Mouse (Mus musculus) liver (tissue): Measurements from ENCODE around the gene Cyyr1.
"Not testable (repeated sequence)": the region's sequence is repeated elsewhere in the genome, so short reads cannot be mapped to it uniquely, and the experiment has no call there.

Experiments used
- DNase-seq: peaks from one replicate; pipeline ENCODE4 v3.0.0-alpha.2; 2020; ENCODE audit warnings: mixed read lengths

Gene Cyyr1

DNA sequence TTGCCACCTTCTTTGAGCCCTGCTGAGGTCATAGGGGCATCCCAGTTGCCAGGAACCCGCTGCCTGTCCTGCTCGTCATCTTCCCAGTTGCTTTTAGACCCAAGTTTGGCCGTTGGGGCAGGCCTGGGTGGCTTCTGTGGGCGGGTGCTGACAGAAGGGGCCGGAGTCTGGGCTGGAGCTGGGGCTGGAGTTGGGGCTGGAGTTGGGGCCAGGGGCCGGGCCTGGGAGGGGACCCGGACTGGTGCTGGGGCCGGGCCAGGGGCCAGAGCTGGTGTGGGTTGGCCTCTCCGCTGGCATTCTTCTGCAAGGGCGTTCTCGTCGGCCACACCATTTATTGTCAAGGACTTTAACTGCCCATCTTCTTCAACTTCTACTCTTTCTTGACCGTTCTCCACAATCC is at the start of gene Cyyr1:
Gene Cyyr1 (minus strand): TSS at position 101 of the 400 bp plus-strand sequence.
- DNase-seq, result not testable (repeated sequence)

DNA sequence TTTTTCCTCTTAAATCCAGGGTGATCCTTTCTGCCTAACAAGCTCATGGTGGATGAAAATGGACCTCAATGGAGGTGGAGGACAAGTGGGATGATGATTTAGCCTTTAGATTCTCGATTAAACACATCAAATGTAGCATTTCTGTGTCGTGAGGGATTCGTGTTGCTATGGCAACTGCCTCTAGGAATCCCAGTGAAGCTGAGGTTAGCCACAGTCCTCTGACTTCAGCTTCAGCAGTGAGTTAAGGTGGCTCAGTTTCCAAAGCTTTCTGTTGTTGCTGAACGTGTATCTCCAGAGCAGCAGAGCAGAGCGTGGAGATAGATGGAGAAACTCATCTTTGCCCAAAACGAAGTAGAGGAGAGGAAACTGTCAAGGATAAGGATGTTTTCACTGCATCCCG is 35.6 kb upstream of the Cyyr1 start:
- DNase-seq, result no peak

GRCm38 (mm10) chr16:85587573-85588226 is 34.5 kb upstream of the Cyyr1 start:
- no peak for DNase-seq

GRCm38 (mm10) chr16:85566474-85566873 is 13.3 kb upstream of the Cyyr1 start:
- no peak for DNase-seq

GRCm38 (mm10) chr16:85553838-85554237 is 641 bp upstream of the Cyyr1 start:
- no peak for DNase-seq

GRCm38 (mm10) chr16:85551976-85552375 is 1.2 kb downstream of the Cyyr1 start:
- not testable (repeated sequence) for DNase-seq

GRCm38 (mm10) chr16:85549971-85550567 is 3.1 kb downstream of the Cyyr1 start:
- DNase-seq, result peak; percentile 7

DNA sequence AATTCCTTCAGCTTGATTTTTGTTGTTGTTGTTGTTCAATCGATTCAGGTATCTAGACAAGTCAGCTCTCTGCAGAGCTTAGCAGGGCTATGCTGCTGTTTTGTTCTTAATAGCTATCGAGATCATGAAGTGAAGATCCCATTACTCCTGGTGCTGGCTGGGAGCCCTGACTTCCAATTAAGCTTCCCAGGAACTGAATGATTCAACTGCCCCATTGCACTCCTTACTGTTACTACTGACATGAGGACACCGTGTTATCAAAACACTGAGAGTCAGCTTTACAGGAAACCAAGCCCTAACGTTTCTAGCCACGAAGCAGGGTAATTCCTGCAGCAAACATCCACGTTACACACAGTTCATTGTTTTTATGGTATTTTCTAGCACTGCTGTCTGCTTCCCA is 6.7 kb downstream of the Cyyr1 start:
- DNase-seq, result no peak

DNA sequence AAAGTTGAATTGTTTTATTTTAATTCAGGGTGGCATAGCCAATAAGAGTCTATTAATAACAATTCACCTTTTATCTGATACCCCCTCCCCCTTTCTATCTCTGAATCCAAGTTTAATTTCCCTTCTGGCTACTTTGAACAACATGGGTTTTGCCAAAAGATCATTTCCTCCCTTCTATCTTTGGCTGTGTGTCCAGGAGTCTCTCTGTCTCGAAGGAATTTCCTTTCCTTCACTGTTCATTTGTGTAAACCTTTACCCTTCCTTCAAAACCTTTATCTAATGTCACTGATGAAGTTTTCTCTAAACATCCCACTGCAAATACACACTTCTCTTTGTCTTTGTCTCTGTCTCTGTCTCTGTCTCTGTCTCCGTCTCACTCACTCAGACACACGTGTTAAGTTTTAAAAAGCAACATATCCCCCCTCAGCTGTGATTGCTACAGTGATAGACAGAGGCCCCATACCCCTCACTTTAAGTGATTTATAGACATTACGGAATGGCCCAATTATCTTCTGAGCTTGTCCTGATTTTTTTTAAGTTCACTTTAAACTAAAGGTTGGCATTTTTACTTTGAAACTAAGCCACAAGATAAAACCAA is 11.4 kb downstream of the Cyyr1 start:
- no peak for DNase-seq

DNA sequence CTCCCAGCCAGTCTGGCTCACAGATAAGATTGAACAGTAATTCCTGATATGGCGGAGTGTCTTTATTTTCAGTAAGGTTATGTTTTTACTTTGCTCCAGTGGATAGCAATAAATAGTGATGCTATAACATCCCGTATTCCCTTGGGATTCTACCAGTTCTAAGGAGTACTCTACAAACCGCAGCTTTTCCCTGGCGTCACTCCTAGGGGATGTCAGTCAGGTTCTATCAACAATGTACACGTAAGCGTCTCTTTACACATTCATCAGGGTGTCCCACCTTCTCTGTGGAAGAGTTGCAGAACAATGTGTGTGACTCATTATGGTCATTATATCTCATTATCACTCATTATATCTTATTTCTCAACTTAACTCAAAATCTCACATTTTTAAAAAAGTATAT is 12.2 kb downstream of the Cyyr1 start:
- no peak for DNase-seq

DNA sequence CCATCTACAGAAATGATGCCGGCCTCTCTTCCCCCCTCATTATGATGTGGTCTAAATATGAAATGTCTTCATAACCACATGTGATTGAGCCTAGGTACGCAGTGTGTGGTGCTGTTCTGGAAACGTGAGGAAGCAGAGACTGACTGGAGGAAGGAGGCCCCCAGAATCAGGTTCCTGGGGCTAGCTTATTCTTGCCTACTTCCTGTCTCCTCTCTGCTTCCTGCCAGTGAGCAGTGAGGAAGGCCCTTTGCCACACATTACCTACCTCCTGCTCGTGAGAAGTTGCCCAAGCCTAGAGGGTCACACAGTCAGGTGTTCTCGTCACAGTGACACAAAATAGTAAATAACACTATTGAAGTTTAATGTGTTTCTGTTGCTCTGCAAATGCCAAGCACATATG is 14.8 kb downstream of the Cyyr1 start:
- no peak for DNase-seq

DNA sequence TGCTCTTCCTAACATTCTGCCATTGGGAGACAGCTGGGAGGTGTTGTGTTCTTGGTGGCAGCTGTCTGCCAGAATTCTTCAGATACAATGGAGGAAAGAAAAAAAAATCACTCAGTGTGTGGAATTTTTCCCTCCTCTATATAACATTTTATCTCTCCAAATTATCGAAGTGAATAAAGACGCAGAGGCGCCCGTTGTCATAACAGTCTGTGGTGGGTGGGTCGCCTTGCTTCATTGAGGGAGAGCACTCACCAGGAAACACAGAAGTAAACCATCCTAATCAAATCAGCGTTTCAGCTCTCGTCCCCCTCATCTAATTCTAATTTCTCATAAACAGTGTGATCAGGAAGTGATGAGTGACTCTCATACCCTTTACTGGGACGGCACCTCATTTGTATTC is 17.1 kb downstream of the Cyyr1 start:
- DNase-seq, result no peak

DNA sequence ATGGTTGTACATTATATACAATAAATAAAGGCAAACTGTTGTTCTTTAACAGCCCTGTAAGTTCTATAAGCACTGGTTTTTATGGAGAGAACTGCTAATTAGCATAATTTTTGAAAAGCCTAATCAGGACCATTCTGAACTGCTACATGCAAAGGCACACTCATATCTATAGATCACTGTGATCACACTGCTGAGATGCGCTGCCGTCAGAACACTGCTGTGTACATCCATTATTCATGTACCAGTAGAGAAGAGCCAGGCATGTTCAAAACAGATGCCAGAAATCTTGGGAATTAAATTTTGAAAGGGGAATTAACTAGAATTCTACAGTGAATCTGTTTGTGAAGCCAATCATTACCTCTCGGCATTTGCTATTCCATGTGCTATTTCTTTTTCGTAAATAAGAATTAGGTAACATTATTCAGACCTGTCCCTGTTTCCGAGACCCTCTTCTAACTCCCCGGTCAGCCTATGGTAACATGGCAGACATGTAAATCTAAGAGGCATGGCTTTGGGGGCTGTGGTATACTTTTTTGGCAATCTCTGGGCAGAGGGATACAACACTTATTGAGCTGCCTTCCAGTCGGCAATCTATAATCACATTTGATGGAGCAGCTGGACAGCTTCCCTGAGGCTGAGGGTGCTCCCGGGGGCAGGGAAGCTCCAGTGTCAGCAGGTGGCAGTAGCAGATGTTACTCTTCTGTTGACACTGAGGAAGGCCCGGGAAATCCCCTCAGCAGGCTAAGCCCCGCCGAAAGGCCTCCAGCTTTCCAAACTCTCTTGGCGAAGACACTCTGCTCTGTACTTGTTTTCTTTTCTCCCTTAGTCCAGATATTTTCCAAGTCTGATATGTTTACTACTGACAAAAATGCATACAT is 25.2 kb downstream of the Cyyr1 start:
- peak; percentile 5 for DNase-seq

DNA sequence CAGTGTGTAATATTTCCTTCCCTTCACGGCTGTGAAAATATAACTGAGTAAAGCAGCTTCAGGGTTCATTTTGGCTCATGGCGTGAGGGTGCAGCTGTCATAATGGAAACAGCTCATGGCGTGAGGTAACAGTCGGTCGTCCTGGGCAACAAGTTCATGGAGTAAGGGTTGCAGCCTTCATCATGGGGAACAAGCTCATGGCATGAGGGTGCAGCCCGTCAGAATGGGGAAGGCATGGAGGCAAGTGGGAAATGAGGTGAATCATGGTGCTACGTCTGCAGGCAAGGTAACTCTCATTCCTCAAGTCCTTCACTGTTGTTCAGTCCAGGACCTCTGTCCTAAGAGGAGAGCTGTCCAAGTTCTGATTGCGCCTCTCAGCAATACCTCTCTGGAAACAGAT is 28.6 kb downstream of the Cyyr1 start:
- DNase-seq, result no peak

GRCm38 (mm10) chr16:85507264-85507663 is 45.9 kb downstream of the Cyyr1 start:
- DNase-seq, result no peak

GRCm38 (mm10) chr16:85505108-85505507 is 48.1 kb downstream of the Cyyr1 start:
- DNase-seq, result no peak

DNA sequence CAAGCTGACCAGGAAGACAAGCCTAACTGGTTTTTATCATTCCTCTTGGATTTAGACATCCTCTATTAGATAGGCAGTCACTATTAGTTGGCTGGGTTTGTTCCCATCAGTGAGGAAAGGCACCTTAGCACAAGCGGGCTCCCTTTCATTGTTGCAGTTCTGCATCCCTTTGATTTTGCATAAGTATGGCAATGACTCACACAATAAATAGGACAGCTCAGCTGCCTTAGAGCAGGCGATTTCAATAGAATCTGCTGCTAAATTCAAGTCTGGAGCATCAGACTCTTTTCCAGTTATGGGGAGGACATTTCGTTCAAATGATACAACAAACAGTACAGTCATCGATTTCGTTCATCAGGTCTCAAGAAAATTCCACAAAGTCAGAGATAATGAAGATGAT is 49.8 kb downstream of the Cyyr1 start:
- no peak for DNase-seq

DNA sequence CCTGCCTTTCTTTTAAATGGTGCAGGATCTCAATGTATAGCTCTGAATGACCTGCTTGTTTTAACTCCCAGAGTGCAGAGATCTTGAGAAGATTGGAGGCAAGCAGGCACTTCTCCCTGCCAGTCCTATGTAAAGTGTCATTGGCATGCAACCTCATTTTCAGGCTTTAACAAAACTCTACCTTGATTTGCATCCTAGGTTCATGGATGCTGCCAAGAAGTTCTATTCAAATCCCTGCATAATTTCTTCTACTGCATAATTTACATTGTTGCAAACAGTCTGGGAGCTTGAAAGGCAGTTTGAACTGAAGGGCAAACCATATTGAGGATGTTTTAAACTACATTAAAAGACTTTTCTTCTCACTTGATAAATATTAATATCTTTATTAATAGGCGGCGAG is 57.4 kb downstream of the Cyyr1 start:
- DNase-seq, result no peak

GRCm38 (mm10) chr16:85488105-85488607 is 65.0 kb downstream of the Cyyr1 start:
- DNase-seq, result no peak

- DNase-seq, result no peak
Measured at GRCm38 (mm10) chr16:85487266-85487665, 65.9 kb downstream of the Cyyr1 start.

DNA sequence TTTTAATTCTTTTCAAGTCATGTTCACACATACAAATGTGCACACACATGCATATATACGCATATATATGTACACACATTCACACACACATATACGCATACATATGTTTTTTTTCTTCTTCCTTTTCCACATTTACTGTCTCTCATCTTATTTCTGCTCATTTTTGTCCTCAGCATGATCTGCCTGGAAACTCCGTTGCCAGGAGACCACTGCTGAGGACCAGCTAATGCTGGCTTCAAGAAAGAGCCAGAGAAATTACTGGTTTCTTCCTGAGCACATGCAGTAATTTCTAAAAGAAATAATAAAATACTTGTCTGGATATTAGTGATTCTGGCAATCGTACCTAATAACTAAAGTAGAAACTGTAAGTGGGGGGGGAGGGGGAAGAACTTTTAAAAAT is 68.6 kb downstream of the Cyyr1 start:
- DNase-seq, result no peak

DNA sequence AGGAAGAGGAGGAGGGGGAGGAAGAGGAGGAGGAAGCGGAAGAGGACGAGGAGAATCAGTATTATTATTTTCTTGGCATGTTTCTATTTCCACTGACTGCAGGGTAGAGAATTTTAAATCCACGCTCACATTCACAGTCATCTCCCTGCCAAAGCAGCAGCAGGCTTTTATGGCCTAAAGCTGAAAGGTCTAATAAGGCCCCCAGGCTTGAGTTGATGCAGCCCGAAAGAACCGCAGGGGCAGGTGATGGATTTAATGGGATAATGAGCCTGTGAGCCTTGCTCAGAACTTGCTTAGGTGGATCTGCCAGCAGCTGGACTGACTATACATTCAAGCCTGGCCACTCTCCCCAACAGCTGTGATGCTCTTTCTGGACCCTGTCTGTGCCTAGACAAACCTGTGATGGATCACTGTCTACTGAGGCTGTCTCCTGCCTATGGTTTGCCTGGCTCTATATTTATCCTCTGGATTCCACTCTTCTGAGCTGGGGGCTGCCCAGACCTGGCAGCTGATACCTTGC is 78.6 kb downstream of the Cyyr1 start:
- DNase-seq, result no peak

- no peak for DNase-seq
Measured at GRCm38 (mm10) chr16:85470057-85470456, 83.1 kb downstream of the Cyyr1 start.
